Mouse (Mus musculus) ES-E14 (cell line): Measurements from ENCODE around the gene Dusp19.

Experiments used
- HCFC1 ChIP-seq: IDR thresholded peaks from 2 replicates; pipeline ENCODE4 v1.6.1; 2012; ENCODE audit warnings: low read length, inconsistent platforms, borderline replicate concordance; ENCODE audit not compliant: insufficient read depth
- ZC3H11A ChIP-seq: IDR thresholded peaks from 2 replicates; pipeline ENCODE4 v1.6.1; 2012; ENCODE audit warnings: low read depth, mild to moderate bottlenecking, inconsistent platforms, low read length, borderline replicate concordance
- ZNF384 ChIP-seq: IDR thresholded peaks from 2 replicates; pipeline ENCODE4 v1.6.1; 2012; ENCODE audit warnings: low read depth, low read length, inconsistent platforms

GRCm38 (mm10) chr2:80579253-80579891 is 37.5 kb upstream of the Dusp19 start:
- TF ChIP-seq ZC3H11A, result no peak
- TF ChIP-seq ZNF384, result no peak
- no peak for TF ChIP-seq HCFC1
